Mouse (Mus musculus) forebrain, embryonic 14.5 days (tissue): ENCODE data around the gene 8030411F24Rik. TPM values are rescaled to one million over a fixed set of nuclear protein-coding genes. Genes with fewer than 3 reads are reported as not detected.

ENCODE experiments used
- polyA plus RNA-seq: library from polyadenylated mRNA; unstranded; fragments of >200 nt; fragmentation: Nextera tagmentation; extraction: Ambion mirVana; gene quantifications from 2 replicates; pipeline ENCODE4 v1.2.1, GENCODE M21; 2014

The 8030411F24Rik gene
- polyA plus RNA-seq, 1 experiment from 2014 or later: not detected

Other genes with a start within 250 kb of the 8030411F24Rik start
- 79.0 and 95.2 TPM in 2 replicates for gene Nxt1, start 109.4 kb upstream of the 8030411F24Rik start, polyA plus RNA-seq
- gene Gzf1, start 101.0 kb upstream of the 8030411F24Rik start, polyA plus RNA-seq: 21.1 and 21.6 TPM in 2 replicates
- 24.6 and 34.7 TPM in 2 replicates for gene Napb, start 49.5 kb upstream of the 8030411F24Rik start, polyA plus RNA-seq
- not detected in 2 replicates for gene Cstl1, start 31.7 kb upstream of the 8030411F24Rik start, polyA plus RNA-seq
- not detected in 2 replicates for gene Cst11, start 10.5 kb upstream of the 8030411F24Rik start, polyA plus RNA-seq
- gene Cst12, start 7.4 kb downstream of the 8030411F24Rik start, polyA plus RNA-seq: not detected in 2 replicates
- not detected in 2 replicates for gene Cst8, start 16.8 kb downstream of the 8030411F24Rik start, polyA plus RNA-seq
- not detected in 2 replicates for gene Cst13, start 38.1 kb downstream of the 8030411F24Rik start, polyA plus RNA-seq
- gene Cst9, start 53.1 kb downstream of the 8030411F24Rik start, polyA plus RNA-seq: not detected in 2 replicates
- gene 9230104L09Rik, start 83.0 kb downstream of the 8030411F24Rik start, polyA plus RNA-seq: not detected in 2 replicates
- 547 and 623 TPM in 2 replicates for gene Cst3, start 93.7 kb downstream of the 8030411F24Rik start, polyA plus RNA-seq
- gene Gm1330, start 221.2 kb downstream of the 8030411F24Rik start, polyA plus RNA-seq: not detected in 2 replicates
- gene Gm10750, start 235.2 kb downstream of the 8030411F24Rik start, polyA plus RNA-seq: not detected in 2 replicates